In the genomic region with DNA sequence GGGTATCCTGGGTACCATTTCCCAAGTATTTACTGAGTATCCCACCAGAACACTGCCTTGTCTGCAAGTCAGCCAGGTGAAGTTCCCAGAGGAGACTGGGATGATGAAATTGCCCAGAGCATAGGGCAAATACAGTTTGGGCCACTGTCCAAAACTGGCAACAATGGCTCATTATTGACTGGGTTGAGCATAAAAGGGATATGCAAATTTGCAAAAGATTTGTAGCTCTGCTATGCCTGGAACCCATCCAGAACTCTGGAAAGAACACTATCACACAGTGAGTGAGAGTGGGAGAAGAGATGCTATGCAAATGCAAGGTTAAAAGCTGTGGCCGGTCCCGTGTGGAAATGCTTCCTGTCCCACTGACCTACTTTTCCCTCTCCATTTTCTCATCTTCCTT, we compare ENCODE assay signal across 15 mouse cellular contexts.
DNase-seq lines count a peak whose midpoint lies in the region; ATAC-seq and TF ChIP-seq lines count a peak whose summit lies in the region.
"Had no signal": no experiment of that assay in that cellular context is flagged by ENCODE, and none has a peak within 500 bp of the region (broad histone marks: within the 10 kb centered on the region; RNA-seq: fewer than 3 reads in every experiment).

No protein-coding gene starts in this region.

- no peak overlapping the region for H3K27ac ChIP-seq in forebrain, embryonic 13.5 days
- H3K27ac ChIP-seq in forebrain, embryonic 10.5 days: no peak overlapping the region
- no peak overlapping the region for H3K27ac ChIP-seq in liver, adult 2 months (replicated peaks; ENCODE audit: insufficient read depth, low read depth, low read length)
- H3K27ac ChIP-seq in liver, embryonic 12.5 days: no peak overlapping the region
- H3K27ac ChIP-seq in heart, embryonic 12.5 days (ENCODE audit: poor library complexity, severe bottlenecking): no peak overlapping the region
- H3K27ac ChIP-seq: macrophage had no signal

- no peak for TF ChIP-seq POLR2A in liver, adult 2 months (IDR thresholded peaks at IDR 0.05; ENCODE audit: extremely low read depth, insufficient read depth, low read length)

- WGBS in forebrain, embryonic 13.5 days: 25% methylated on average over 2 of the region's 2 CpGs
- WGBS in forebrain, embryonic 10.5 days: 100% methylated on average over 2 of the region's 2 CpGs
- 4% methylated on average over 2 of the region's 2 CpGs for WGBS in liver, adult 2 months
- WGBS in liver, embryonic 12.5 days (ENCODE audit: insufficient replicate concordance): 42% methylated on average over 2 of the region's 2 CpGs
- 58% methylated on average over 2 of the region's 2 CpGs for WGBS in heart, embryonic 12.5 days

- DNase-seq in forebrain, embryonic 10.5 days (ENCODE audit: extremely low spot score, low spot score): no peak
- peak; percentile 76 for DNase-seq in liver, adult 2 months (ENCODE audit: extremely low read depth, low read depth, low spot score)
- peak; percentile 35 to 47 for DNase-seq in right cerebral cortex, postnatal 10 days (ENCODE audit: low spot score in 2 of 2)
- no peak for DNase-seq in right cerebral cortex, postnatal 4 days
- no peak for DNase-seq in gastrocnemius, postnatal 10 days
- DNase-seq: adrenal gland, postnatal 25 days; gastrocnemius, postnatal 36 days; heart, postnatal 36 days; thymus, postnatal 25 days had no signal

- peaks cover 26% of the 10 kb centered on the region for H3K4me1 ChIP-seq in forebrain, embryonic 13.5 days
- peaks cover 3% of the 10 kb centered on the region for H3K4me1 ChIP-seq in forebrain, embryonic 10.5 days
- H3K4me1 ChIP-seq in liver, adult 2 months (ENCODE audit: control insufficient read depth, insufficient read depth, low read length): peaks cover 2% of the 10 kb centered on the region
- no peaks in the 10 kb centered on the region for H3K4me1 ChIP-seq in liver, embryonic 12.5 days
- H3K4me1 ChIP-seq in heart, embryonic 12.5 days (replicated peaks): peaks cover 32% of the 10 kb centered on the region

- H3K9ac ChIP-seq in forebrain, embryonic 13.5 days: no peak overlapping the region
- no peak overlapping the region for H3K9ac ChIP-seq in liver, adult 2 months (ENCODE audit: low read depth, low read length)
- no peak overlapping the region for H3K9ac ChIP-seq in liver, embryonic 12.5 days
- no peak overlapping the region for H3K9ac ChIP-seq in heart, embryonic 12.5 days

- H3K79me2 ChIP-seq in liver, adult 2 months (ENCODE audit: control insufficient read depth, insufficient read depth, low read length): no peaks in the 10 kb centered on the region

- H3K27me3 ChIP-seq in forebrain, embryonic 13.5 days: no peaks in the 10 kb centered on the region
- H3K27me3 ChIP-seq in forebrain, embryonic 10.5 days (ENCODE audit: poor library complexity, severe bottlenecking): no peaks in the 10 kb centered on the region
- peaks cover 4% of the 10 kb centered on the region; the same call in 1 of the 2 replicates for H3K27me3 ChIP-seq in liver, adult 2 months (ENCODE audit: control insufficient read depth, insufficient read depth, low read length)
- no peaks in the 10 kb centered on the region for H3K27me3 ChIP-seq in liver, embryonic 12.5 days (replicated peaks)
- no peaks in the 10 kb centered on the region for H3K27me3 ChIP-seq in heart, embryonic 12.5 days (replicated peaks)
- H3K27me3 ChIP-seq: Patski had no signal

- peak; percentile 70 for ATAC-seq in forebrain, embryonic 13.5 days
- ATAC-seq in liver, embryonic 12.5 days: no peak
- ATAC-seq in heart, embryonic 12.5 days (ENCODE audit: insufficient number of reproducible peaks, low FRiP score): no peak
- ATAC-seq: Patski had no signal

- H3K36me3 ChIP-seq in forebrain, embryonic 13.5 days (ENCODE audit: poor library complexity, severe bottlenecking): no peaks in the 10 kb centered on the region
- no peaks in the 10 kb centered on the region for H3K36me3 ChIP-seq in forebrain, embryonic 10.5 days (replicated peaks)
- no peaks in the 10 kb centered on the region for H3K36me3 ChIP-seq in liver, adult 2 months (ENCODE audit: control insufficient read depth, insufficient read depth, low read length)
- no peaks in the 10 kb centered on the region for H3K36me3 ChIP-seq in liver, embryonic 12.5 days
- no peaks in the 10 kb centered on the region for H3K36me3 ChIP-seq in heart, embryonic 12.5 days

- no peak overlapping the region for H3K4me2 ChIP-seq in forebrain, embryonic 13.5 days
- H3K4me2 ChIP-seq in liver, embryonic 12.5 days: no peak overlapping the region
- H3K4me2 ChIP-seq in heart, embryonic 12.5 days: no peak overlapping the region

- no peak overlapping the region for H3K4me3 ChIP-seq in forebrain, embryonic 13.5 days
- no peak overlapping the region for H3K4me3 ChIP-seq in forebrain, embryonic 10.5 days
- no peak overlapping the region for H3K4me3 ChIP-seq in liver, adult 2 months (ENCODE audit: insufficient read depth, low read depth, low read length)
- H3K4me3 ChIP-seq in liver, embryonic 12.5 days: no peak overlapping the region
- H3K4me3 ChIP-seq in heart, embryonic 12.5 days: no peak overlapping the region
- H3K4me3 ChIP-seq: erythroblast, embryonic 14.5 days had no signal

- H3K9me3 ChIP-seq in forebrain, embryonic 13.5 days (replicated peaks): no peaks in the 10 kb centered on the region
- no peaks in the 10 kb centered on the region for H3K9me3 ChIP-seq in forebrain, embryonic 10.5 days
- no peaks in the 10 kb centered on the region for H3K9me3 ChIP-seq in liver, embryonic 12.5 days (replicated peaks)
- no peaks in the 10 kb centered on the region for H3K9me3 ChIP-seq in heart, embryonic 12.5 days (replicated peaks)

- no peak for TF ChIP-seq CTCF in liver, adult 2 months (IDR thresholded peaks at IDR 0.05; ENCODE audit: low read depth, low read length)

Comparison
In these comparisons a context has a peak if more than half of its experiments do, and no peak if none do; other contexts are left out.
1. DNase-seq: peak in liver, adult 2 months (single experiment) and right cerebral cortex, postnatal 10 days (2 of 2); none in forebrain, embryonic 10.5 days (single experiment), right cerebral cortex, postnatal 4 days (single experiment) and gastrocnemius, postnatal 10 days (single experiment).